Mouse (Mus musculus) monocyte, adult 5-6 weeks (primary cell): ENCODE data around the gene P2ry13. TPM values are rescaled to one million over a fixed set of nuclear protein-coding genes. Genes with fewer than 3 reads are reported as not detected.

ENCODE experiments used
- ATAC-seq: fragments of 153-309, 156-312 bp; replicated peaks from 2 replicates; pipeline ENCODE4 v1.8.0; 2017; ENCODE audit warnings: mild to moderate bottlenecking; ENCODE audit not compliant: low TSS enrichment, insufficient number of reproducible peaks, severe bottlenecking, poor library complexity, low FRiP score
- total RNA-seq: library from RNA; stranded (forward); fragments of 200-1000, 200-491, 200-594 nt; gene quantifications from 3 replicates; pipeline ENCODE4 v1.2.3, GENCODE M21; 2017

Gene P2ry13
- 1.2 TPM in 1 of 3 replicates, not detected in the others for total RNA-seq

- ATAC-seq, result 0 out of 2 replicates have a peak, but pooled peaks have one; percentile 29
These were observed at the start of gene P2ry13 for GRCm38 (mm10) chr3:59210727-59211126. Gene P2ry13 (minus strand): TSS chr3:59210882.

GRCm38 (mm10) chr3:59257740-59258664 is 47.3 kb upstream of the P2ry13 start:
- ATAC-seq, result no peak

- ATAC-seq, result no peak
These were observed 39.8 kb upstream of the P2ry13 start for GRCm38 (mm10) chr3:59250454-59250853.

GRCm38 (mm10) chr3:59248031-59248430 is 37.3 kb upstream of the P2ry13 start:
- no peak for ATAC-seq

GRCm38 (mm10) chr3:59243384-59243783 is 32.7 kb upstream of the P2ry13 start:
- ATAC-seq, result no peak

- 0 out of 2 replicates have a peak, but pooled peaks have one; percentile 40 for ATAC-seq
These were observed 24.2 kb upstream of the P2ry13 start for GRCm38 (mm10) chr3:59234878-59235277.

- no peak for ATAC-seq
These were observed 20.2 kb upstream of the P2ry13 start for GRCm38 (mm10) chr3:59230912-59231311.

GRCm38 (mm10) chr3:59228730-59229551 is 18.3 kb upstream of the P2ry13 start:
- ATAC-seq, result peak; percentile 86

- ATAC-seq, result no peak
These were observed 17.0 kb upstream of the P2ry13 start for GRCm38 (mm10) chr3:59227696-59228095.

GRCm38 (mm10) chr3:59225411-59225810 is 14.7 kb upstream of the P2ry13 start:
- no peak for ATAC-seq

GRCm38 (mm10) chr3:59222303-59222702 is 11.6 kb upstream of the P2ry13 start:
- ATAC-seq, result no peak

GRCm38 (mm10) chr3:59219326-59219725 is 8.6 kb upstream of the P2ry13 start:
- ATAC-seq, result no peak

- no peak for ATAC-seq
These were observed 6.5 kb upstream of the P2ry13 start for GRCm38 (mm10) chr3:59217211-59217610.

GRCm38 (mm10) chr3:59212404-59212803 is 1.7 kb upstream of the P2ry13 start:
- ATAC-seq, result 0 out of 2 replicates have a peak, but pooled peaks have one; percentile 34

GRCm38 (mm10) chr3:59211784-59212183 is 1.1 kb upstream of the P2ry13 start:
- ATAC-seq, result peak; percentile 78

GRCm38 (mm10) chr3:59210089-59210488 is 593 bp downstream of the P2ry13 start:
- ATAC-seq, result no peak

GRCm38 (mm10) chr3:59208650-59209548 is 1.8 kb downstream of the P2ry13 start:
- ATAC-seq, result no peak

GRCm38 (mm10) chr3:59205941-59206340 is 4.7 kb downstream of the P2ry13 start:
- no peak for ATAC-seq
